Mouse (Mus musculus) liver, embryonic 16.5 days (tissue): ENCODE data around the gene Smarca2. TPM values are rescaled to one million over a fixed set of nuclear protein-coding genes. Genes with fewer than 3 reads are reported as not detected.
A peak's percentile ranks its signal among the peaks of the same experiment; 100 is the strongest.

Experiments
- ATAC-seq: fragments of 200-750 bp; cut with Nextera tagmentation; 2 replicates; pipeline ENCODE4 v1.8.0; 2017; ENCODE audit warnings: low read depth, mild to moderate bottlenecking, moderate number of reproducible peaks, moderate library complexity
- H3K27ac ChIP-seq: fragments of 300-500 bp; sonication (generic); 2 replicates; pipeline ENCODE4 v1.5.1; 2014; ENCODE audit warnings: mild to moderate bottlenecking, low read length
- H3K27me3 ChIP-seq: fragments of 300-500 bp; sonication (generic); 2 replicates; pipeline ENCODE4 v1.6.1; 2014; ENCODE audit warnings: low read depth, low read length, mixed read lengths; ENCODE audit not compliant: control insufficient read depth, insufficient read depth
- H3K36me3 ChIP-seq: fragments of 300-500 bp; sonication (generic); 2 replicates; pipeline ENCODE4 v1.6.1; 2014; ENCODE audit warnings: mild to moderate bottlenecking; ENCODE audit not compliant: control insufficient read depth, insufficient read depth
- H3K4me1 ChIP-seq: fragments of 300-500 bp; sonication (generic); 2 replicates; pipeline ENCODE4 v1.6.1; 2014; ENCODE audit warnings: low read depth, low read length, mixed read lengths; ENCODE audit not compliant: control insufficient read depth
- H3K4me2 ChIP-seq: fragments of 300-500 bp; sonication (generic); 2 replicates; pipeline ENCODE4 v1.6.1; 2014; ENCODE audit warnings: low read depth, low read length, mixed read lengths
- H3K4me3 ChIP-seq: fragments of 300-500 bp; sonication (generic); 2 replicates; pipeline ENCODE4 v1.5.1; 2014; ENCODE audit warnings: low read depth, mild to moderate bottlenecking, low read length
- H3K9ac ChIP-seq: fragments of 300-500 bp; sonication (generic); 2 replicates; pipeline ENCODE4 v1.6.1; 2014; ENCODE audit warnings: low read depth, low read length
- H3K9me3 ChIP-seq: fragments of 300-500 bp; sonication (generic); replicated peaks from 2 replicates; pipeline ENCODE4 v1.6.1; 2016; ENCODE audit warnings: low read length; ENCODE audit not compliant: control insufficient read depth
- whole genome bisulfite sequencing: fragments of 180-500 bp; shearing (Covaris S2); extraction: QIAGEN DNeasy Blood & Tissue Kit; methylation state at CpG from one replicate; pipeline ENCODE4 v1.1.7; 2014; ENCODE audit not compliant: insufficient replicate concordance; 5-methylcytosine and 5-hydroxymethylcytosine counted together
- polyA plus RNA-seq: library from polyadenylated mRNA; unstranded; fragments of >200 nt; fragmentation: Nextera tagmentation; extraction: Ambion mirVana; gene quantifications from 2 replicates; pipeline ENCODE4 v1.2.1, GENCODE M21; 2015

The Smarca2 gene
- 4.3 and 5.4 TPM in 2 replicates for polyA plus RNA-seq

DNA sequence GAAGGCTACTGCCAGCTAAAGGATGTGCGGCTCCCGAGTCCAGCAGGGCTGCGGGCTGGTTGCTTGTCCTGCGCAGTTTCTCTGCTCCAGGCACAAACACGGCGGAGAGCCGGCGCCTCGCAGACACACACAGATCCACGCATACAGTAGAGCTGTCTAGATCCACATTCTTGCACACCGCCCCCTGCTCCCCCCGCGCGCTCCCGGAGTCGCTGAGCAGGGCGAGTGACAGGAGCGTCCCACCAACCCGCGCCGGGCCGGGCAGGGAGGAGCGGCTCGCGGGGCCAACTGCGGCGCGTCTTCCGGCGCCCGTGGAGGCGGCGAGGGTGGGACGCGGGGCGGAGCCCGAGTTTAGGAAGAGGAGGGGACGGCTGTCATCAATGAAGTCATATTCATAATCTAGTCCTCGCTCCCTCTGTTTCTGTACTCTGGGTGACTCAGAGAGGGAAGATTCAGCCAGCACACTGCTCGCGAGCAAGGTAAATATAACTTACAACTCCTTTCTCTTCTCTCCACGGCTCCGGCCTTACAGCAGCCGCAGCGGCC is at the start of gene Smarca2:
TSS of gene Smarca2 (plus strand) at position 296 of the 546 bp plus-strand sequence.
- H3K9me3 ChIP-seq: no peaks in the 10 kb centered on the region
- H3K4me1 ChIP-seq: peaks cover 8% of the 10 kb centered on the region
- 0% methylated on average over 45 of the region's 45 CpGs for WGBS
- H3K27ac ChIP-seq: peak within 1 kb of the TSS; percentile 72
- peak within 1 kb of the TSS; percentile 98 for H3K4me2 ChIP-seq
- peaks cover 23% of the 10 kb centered on the region for H3K27me3 ChIP-seq
- H3K9ac ChIP-seq: peak within 1 kb of the TSS; percentile 64
- H3K4me3 ChIP-seq: peak within 1 kb of the TSS; percentile 70
- ATAC-seq: peak; percentile 92
- H3K36me3 ChIP-seq: no peaks in the 10 kb centered on the region

DNA sequence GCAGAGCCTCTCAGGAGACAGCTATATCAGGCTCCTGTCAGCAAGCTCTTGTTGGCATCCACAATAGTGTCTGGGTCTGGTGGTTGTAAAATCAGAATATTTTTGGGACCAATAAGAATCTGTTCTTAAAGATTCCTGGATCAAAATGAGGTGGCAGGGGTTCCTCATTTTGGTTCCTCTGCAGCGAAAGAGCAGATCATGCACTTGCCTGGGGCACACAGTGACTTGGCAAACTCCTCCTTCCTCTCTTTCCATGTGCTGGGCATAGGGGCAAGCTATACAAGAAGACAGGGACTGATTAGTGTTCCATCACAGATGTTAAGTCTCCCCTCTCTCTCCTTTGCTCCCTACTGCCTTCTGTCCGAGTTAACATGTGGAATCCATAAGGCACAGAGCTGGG is 40.0 kb upstream of the Smarca2 start:
- Histone ChIP-seq H3K4me3 (no peak overlapping the region), H3K27me3 (no peaks in the 10 kb centered on the region), H3K27ac (no peak overlapping the region), H3K4me2 (no peak overlapping the region), H3K9ac (no peak overlapping the region), H3K4me1 (no peaks in the 10 kb centered on the region), H3K9me3 (no peaks in the 10 kb centered on the region), H3K36me3 (no peaks in the 10 kb centered on the region)
- 38% methylated on average over 2 of the region's 2 CpGs for WGBS
- no peak for ATAC-seq

DNA sequence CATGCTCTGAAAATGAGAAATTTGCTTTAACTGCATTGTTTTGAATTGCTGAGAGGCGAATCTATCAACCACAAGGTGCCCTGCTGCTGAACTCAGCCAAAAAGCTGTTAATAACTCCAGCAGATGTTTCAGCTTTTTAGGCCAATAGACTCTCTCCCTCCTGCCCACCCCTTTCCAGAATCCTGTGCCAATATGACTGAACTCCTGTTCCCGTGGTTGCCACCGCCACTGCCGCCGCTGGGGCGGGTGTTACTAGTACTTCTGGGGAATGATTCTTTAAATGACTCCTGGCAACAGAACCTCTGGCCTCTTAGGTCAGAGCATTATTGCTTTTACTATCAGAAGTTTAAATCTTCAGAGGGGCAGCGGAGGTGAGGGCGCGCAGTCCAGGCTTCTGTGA is 38.7 kb upstream of the Smarca2 start:
- no peak for ATAC-seq
- WGBS: 75% methylated on average over 9 of the region's 9 CpGs
- H3K9me3 ChIP-seq: no peaks in the 10 kb centered on the region
- H3K27me3 ChIP-seq: no peaks in the 10 kb centered on the region
- no peaks in the 10 kb centered on the region for H3K36me3 ChIP-seq
- no peak overlapping the region for H3K27ac ChIP-seq
- no peak overlapping the region for H3K4me3 ChIP-seq
- H3K4me2 ChIP-seq: no peak overlapping the region
- H3K9ac ChIP-seq: no peak overlapping the region
- H3K4me1 ChIP-seq: no peaks in the 10 kb centered on the region

DNA sequence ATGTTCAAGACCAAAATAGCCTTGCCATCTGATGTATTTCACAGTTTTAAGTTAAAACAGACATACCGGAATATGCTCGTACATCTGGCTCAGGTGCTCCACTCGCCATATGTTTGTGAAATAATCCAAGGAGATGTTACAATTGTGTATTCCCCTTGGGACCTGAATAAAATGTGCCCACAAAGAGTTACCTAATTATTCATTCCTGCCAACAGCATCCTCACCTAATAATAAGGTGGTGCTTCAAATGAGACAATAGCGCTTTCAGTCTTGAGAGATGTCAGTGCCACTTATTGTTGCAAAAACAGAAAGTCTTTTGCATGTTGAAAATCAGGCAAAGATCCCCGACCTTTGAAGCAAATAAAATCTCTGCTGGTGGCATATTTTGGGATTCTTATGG is 36.6 kb upstream of the Smarca2 start:
- no peak overlapping the region for H3K9ac ChIP-seq
- H3K4me3 ChIP-seq: no peak overlapping the region
- no peaks in the 10 kb centered on the region for H3K27me3 ChIP-seq
- H3K4me1 ChIP-seq: no peaks in the 10 kb centered on the region
- no peaks in the 10 kb centered on the region for H3K36me3 ChIP-seq
- no peak overlapping the region for H3K27ac ChIP-seq
- H3K9me3 ChIP-seq: no peaks in the 10 kb centered on the region
- ATAC-seq: no peak
- H3K4me2 ChIP-seq: no peak overlapping the region
- WGBS: 66% methylated on average over 5 of the region's 5 CpGs

DNA sequence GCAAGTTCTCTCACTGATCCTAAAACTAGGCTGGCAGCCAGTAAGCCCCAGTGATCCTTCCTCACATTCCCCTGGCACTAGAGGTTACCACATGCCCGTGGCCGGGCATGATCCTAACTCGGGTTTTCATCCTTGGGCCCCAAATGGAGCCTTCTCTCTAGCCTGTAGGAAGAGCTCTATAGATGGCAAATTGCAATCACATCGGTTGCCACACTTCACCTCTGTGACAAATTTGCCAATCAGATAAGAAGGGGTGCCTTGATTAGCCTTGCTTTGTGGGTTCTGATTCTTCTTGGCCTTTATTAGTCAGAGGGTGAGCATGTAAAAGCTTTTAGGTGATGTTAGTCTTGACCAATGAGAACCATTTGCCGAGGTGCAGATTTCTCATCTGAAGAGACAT is 35.9 kb upstream of the Smarca2 start:
- no peak overlapping the region for H3K27ac ChIP-seq
- no peaks in the 10 kb centered on the region for H3K27me3 ChIP-seq
- ATAC-seq: no peak
- 69% methylated on average over 5 of the region's 5 CpGs for WGBS
- no peaks in the 10 kb centered on the region for H3K4me1 ChIP-seq
- H3K9ac ChIP-seq: no peak overlapping the region
- H3K9me3 ChIP-seq: no peaks in the 10 kb centered on the region
- no peaks in the 10 kb centered on the region for H3K36me3 ChIP-seq
- no peak overlapping the region for H3K4me2 ChIP-seq
- H3K4me3 ChIP-seq: no peak overlapping the region

DNA sequence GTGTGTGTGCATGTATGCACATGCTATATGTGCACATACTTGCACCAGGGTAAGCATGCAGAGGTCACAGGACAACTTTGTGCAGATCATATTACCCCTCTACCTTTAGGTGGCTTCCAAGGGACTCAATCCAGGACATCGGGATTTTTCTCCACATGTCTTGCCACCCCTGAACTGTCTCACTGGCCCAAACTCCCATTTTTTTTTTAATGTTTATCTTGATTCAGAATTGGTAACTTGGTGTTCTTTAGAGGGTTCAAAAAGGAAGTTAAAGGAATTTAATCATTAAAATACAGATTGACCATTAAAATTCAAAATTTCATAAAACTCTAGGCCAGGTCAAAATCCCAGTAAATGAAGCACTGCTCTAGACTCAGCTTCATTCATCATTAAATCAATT is 35.4 kb upstream of the Smarca2 start:
- no peaks in the 10 kb centered on the region for H3K27me3 ChIP-seq
- ATAC-seq: no peak
- H3K36me3 ChIP-seq: no peaks in the 10 kb centered on the region
- H3K27ac ChIP-seq: no peak overlapping the region
- no peak overlapping the region for H3K4me2 ChIP-seq
- H3K4me3 ChIP-seq: no peak overlapping the region
- no peaks in the 10 kb centered on the region for H3K4me1 ChIP-seq
- 83% methylated on average over 1 of the region's 1 CpGs for WGBS
- no peak overlapping the region for H3K9ac ChIP-seq
- H3K9me3 ChIP-seq: no peaks in the 10 kb centered on the region

DNA sequence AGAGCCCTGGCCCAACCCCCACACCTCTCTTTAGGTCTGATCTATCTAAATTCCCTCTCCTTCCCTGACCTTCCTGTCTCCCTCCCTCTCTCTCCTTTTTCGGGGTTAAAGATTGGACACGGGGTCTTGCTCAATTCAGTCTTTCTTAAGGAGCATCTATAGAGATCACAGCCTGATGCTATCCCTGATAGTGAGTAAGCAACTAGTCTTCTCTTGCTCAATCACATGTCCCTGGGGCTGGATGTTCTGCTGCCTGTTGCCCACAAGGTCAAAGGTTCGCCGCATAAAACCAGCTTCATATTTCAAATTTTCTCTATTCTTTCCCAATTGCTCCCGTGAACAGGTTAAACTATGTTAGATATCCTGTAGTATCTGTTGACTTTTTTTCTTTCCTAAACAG is 25.2 kb upstream of the Smarca2 start:
- Histone ChIP-seq H3K36me3 (no peaks in the 10 kb centered on the region), H3K9ac (no peak overlapping the region), H3K4me1 (no peaks in the 10 kb centered on the region), H3K27ac (no peak overlapping the region), H3K9me3 (no peaks in the 10 kb centered on the region), H3K4me2 (no peak overlapping the region), H3K4me3 (no peak overlapping the region), H3K27me3 (no peaks in the 10 kb centered on the region)
- WGBS: 68% methylated on average over 5 of the region's 5 CpGs
- ATAC-seq: no peak

DNA sequence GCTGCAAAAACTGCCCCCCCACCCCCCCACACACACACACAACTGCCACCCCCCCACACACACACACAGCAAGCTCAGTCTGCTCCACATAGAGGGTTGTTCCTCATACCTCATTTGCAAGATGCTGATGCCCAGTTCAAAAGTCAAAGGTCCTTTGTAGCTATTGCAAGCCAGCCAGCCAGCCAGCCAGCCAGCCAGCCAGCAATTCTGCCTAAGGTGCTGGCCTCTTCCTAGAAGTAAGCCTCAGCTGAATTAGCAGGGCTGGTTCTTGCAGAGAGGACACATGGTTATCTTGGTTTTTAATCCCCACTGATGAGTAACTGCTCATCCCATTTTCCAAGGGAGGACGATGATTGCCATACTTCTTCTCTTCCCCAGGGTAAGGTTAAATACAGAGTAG is 24.8 kb upstream of the Smarca2 start:
- Histone ChIP-seq H3K27ac (no peak overlapping the region), H3K4me3 (no peak overlapping the region), H3K36me3 (no peaks in the 10 kb centered on the region), H3K9ac (no peak overlapping the region), H3K4me1 (no peaks in the 10 kb centered on the region), H3K4me2 (no peak overlapping the region), H3K9me3 (no peaks in the 10 kb centered on the region), H3K27me3 (no peaks in the 10 kb centered on the region)
- ATAC-seq: no peak
- WGBS: 62% methylated on average over 1 of the region's 1 CpGs

DNA sequence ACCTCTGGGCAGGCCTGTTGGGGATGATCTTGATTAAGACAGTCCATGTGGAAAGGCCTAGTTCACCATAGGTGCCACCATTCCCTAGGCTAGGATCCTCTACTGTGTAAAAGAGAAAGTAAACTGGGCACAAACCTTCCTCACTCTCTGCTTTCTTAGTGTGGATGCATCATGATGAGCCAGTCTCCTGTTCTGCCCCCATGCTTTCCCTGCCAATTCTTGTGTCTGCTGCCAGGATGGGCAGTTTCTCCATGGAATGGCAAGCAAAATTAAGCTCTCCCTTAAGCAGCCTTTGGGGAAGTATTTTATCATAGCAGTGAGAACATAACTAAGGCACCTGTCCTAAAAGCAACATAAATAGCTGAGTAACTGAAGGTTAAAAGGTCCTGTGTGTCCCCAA is 10.2 kb upstream of the Smarca2 start:
- Histone ChIP-seq H3K4me3 (no peak overlapping the region), H3K4me1 (no peaks in the 10 kb centered on the region), H3K9ac (no peak overlapping the region), H3K27ac (no peak overlapping the region), H3K9me3 (no peaks in the 10 kb centered on the region), H3K27me3 (no peaks in the 10 kb centered on the region), H3K4me2 (no peak overlapping the region), H3K36me3 (no peaks in the 10 kb centered on the region)
- ATAC-seq: no peak
